Mouse (Mus musculus) embryonic facial prominence, embryonic 15.5 days (tissue): ENCODE measurements at regions not wholly inside any gene's neighbourhood (a gene's known extent, or its start where the extent isn't known, plus 50 kb on each side); places are given as distances from the start of the nearest gene placed in this dataset.
A peak's percentile ranks its signal among the peaks of the same experiment; 100 is the strongest.

ENCODE experiments used
- ATAC-seq: fragments of 200-750 bp; cut with Nextera tagmentation; 2 replicates; pipeline ENCODE4 v1.8.0; 2017; ENCODE audit warnings: low read depth, moderate TSS enrichment; ENCODE audit not compliant: insufficient number of reproducible peaks, low FRiP score, low TSS enrichment
- H3K27ac ChIP-seq: fragments of 300-500 bp; sonication (generic); replicated peaks from 2 replicates; pipeline ENCODE4 v1.5.1; 2015; ENCODE audit warnings: mild to moderate bottlenecking, inconsistent platforms
- H3K27me3 ChIP-seq: fragments of 300-500 bp; sonication (generic); 2 replicates; pipeline ENCODE4 v1.6.1; 2015; ENCODE audit warnings: inconsistent platforms
- H3K36me3 ChIP-seq: fragments of 300-500 bp; sonication (generic); 2 replicates; pipeline ENCODE4 v1.6.1; 2015; ENCODE audit warnings: mild to moderate bottlenecking, inconsistent platforms
- H3K4me1 ChIP-seq: fragments of 300-500 bp; sonication (generic); 2 replicates; pipeline ENCODE4 v1.6.1; 2015; ENCODE audit warnings: inconsistent platforms
- H3K4me2 ChIP-seq: fragments of 300-500 bp; sonication (generic); replicated peaks from 2 replicates; pipeline ENCODE4 v1.6.1; 2015; ENCODE audit warnings: mild to moderate bottlenecking, inconsistent platforms
- H3K4me3 ChIP-seq: fragments of 300-500 bp; sonication (generic); replicated peaks from 2 replicates; pipeline ENCODE4 v1.5.1; 2015; ENCODE audit warnings: mild to moderate bottlenecking, inconsistent platforms
- H3K9ac ChIP-seq: fragments of 300-500 bp; sonication (generic); 2 replicates; pipeline ENCODE4 v1.6.1; 2015; ENCODE audit warnings: inconsistent platforms
- H3K9me3 ChIP-seq: fragments of 300-500 bp; sonication (generic); replicated peaks from 2 replicates; pipeline ENCODE4 v1.6.1; 2016; ENCODE audit warnings: inconsistent platforms
- WGBS: fragments of 180-500 bp; shearing (Covaris S2); methylation state at CpG from one replicate; pipeline ENCODE4 v1.1.7; 2015; 5-methylcytosine and 5-hydroxymethylcytosine counted together

- H3K9me3 ChIP-seq: no peaks in the 10 kb centered on the region
- no peak overlapping the region for H3K4me3 ChIP-seq
- no peak overlapping the region for H3K4me2 ChIP-seq
- no peak overlapping the region for H3K27ac ChIP-seq
- WGBS: 83% methylated on average over 8 of the region's 8 CpGs
- no peaks in the 10 kb centered on the region for H3K4me1 ChIP-seq
- H3K27me3 ChIP-seq: no peaks in the 10 kb centered on the region
- H3K36me3 ChIP-seq: no peaks in the 10 kb centered on the region
- H3K9ac ChIP-seq: no peak overlapping the region
- ATAC-seq: no peak
Measured at GRCm38 (mm10) chr1:129100997-129101396, 172.1 kb upstream of the Thsd7b start.

- H3K4me3 ChIP-seq: no peak overlapping the region
- no peaks in the 10 kb centered on the region for H3K4me1 ChIP-seq
- no peaks in the 10 kb centered on the region for H3K9me3 ChIP-seq
- no peaks in the 10 kb centered on the region for H3K27me3 ChIP-seq
- no peak overlapping the region for H3K9ac ChIP-seq
- 72% methylated on average over 3 of the region's 3 CpGs for WGBS
- ATAC-seq: no peak
- no peak overlapping the region for H3K4me2 ChIP-seq
- H3K27ac ChIP-seq: no peak overlapping the region
- no peaks in the 10 kb centered on the region for H3K36me3 ChIP-seq
Measured at GRCm38 (mm10) chr1:129078274-129078673, 194.8 kb upstream of the Thsd7b start.

GRCm38 (mm10) chr1:129057182-129057581, 215.9 kb upstream of the Thsd7b start:
- H3K4me2 ChIP-seq: no peak overlapping the region
- ATAC-seq: no peak
- no peaks in the 10 kb centered on the region for H3K9me3 ChIP-seq
- no peaks in the 10 kb centered on the region for H3K36me3 ChIP-seq
- H3K4me1 ChIP-seq: no peaks in the 10 kb centered on the region
- no peaks in the 10 kb centered on the region for H3K27me3 ChIP-seq
- 78% methylated on average over 6 of the region's 6 CpGs for WGBS
- no peak overlapping the region for H3K4me3 ChIP-seq
- no peak overlapping the region for H3K9ac ChIP-seq
- no peak overlapping the region for H3K27ac ChIP-seq

- Histone ChIP-seq H3K9ac (no peak overlapping the region), H3K27me3 (no peaks in the 10 kb centered on the region), H3K4me2 (no peak overlapping the region), H3K27ac (no peak overlapping the region), H3K4me3 (no peak overlapping the region), H3K9me3 (no peaks in the 10 kb centered on the region), H3K4me1 (no peaks in the 10 kb centered on the region), H3K36me3 (no peaks in the 10 kb centered on the region)
- ATAC-seq: no peak
Measured at GRCm38 (mm10) chr1:129055252-129055651, 217.8 kb upstream of the Thsd7b start.

- Histone ChIP-seq H3K4me1 (no peaks in the 10 kb centered on the region), H3K4me3 (no peak overlapping the region), H3K4me2 (no peak overlapping the region), H3K27me3 (no peaks in the 10 kb centered on the region), H3K9ac (no peak overlapping the region), H3K36me3 (no peaks in the 10 kb centered on the region), H3K9me3 (no peaks in the 10 kb centered on the region), H3K27ac (no peak overlapping the region)
- no peak for ATAC-seq
- 70% methylated on average over 5 of the region's 5 CpGs for WGBS
Measured at GRCm38 (mm10) chr1:129033707-129034106, 239.4 kb upstream of the Thsd7b start.

- no peak overlapping the region for H3K9ac ChIP-seq
- no peak overlapping the region for H3K4me2 ChIP-seq
- no peaks in the 10 kb centered on the region for H3K27me3 ChIP-seq
- H3K27ac ChIP-seq: no peak overlapping the region
- H3K36me3 ChIP-seq: no peaks in the 10 kb centered on the region
- no peak overlapping the region for H3K4me3 ChIP-seq
- no peaks in the 10 kb centered on the region for H3K9me3 ChIP-seq
- no peak for ATAC-seq
- 81% methylated on average over 1 of the region's 1 CpGs for WGBS
- no peaks in the 10 kb centered on the region for H3K4me1 ChIP-seq
Measured at GRCm38 (mm10) chr1:129005899-129006298, 267.2 kb upstream of the Thsd7b start.

GRCm38 (mm10) chr1:129002286-129002685, 270.8 kb upstream of the Thsd7b start:
- no peak for ATAC-seq
- no peak overlapping the region for H3K9ac ChIP-seq
- no peaks in the 10 kb centered on the region for H3K36me3 ChIP-seq
- no peak overlapping the region for H3K4me3 ChIP-seq
- no peaks in the 10 kb centered on the region for H3K27me3 ChIP-seq
- H3K4me1 ChIP-seq: no peaks in the 10 kb centered on the region
- no peak overlapping the region for H3K27ac ChIP-seq
- WGBS: 69% methylated on average over 2 of the region's 2 CpGs
- no peaks in the 10 kb centered on the region for H3K9me3 ChIP-seq
- H3K4me2 ChIP-seq: no peak overlapping the region

- H3K9ac ChIP-seq: no peak overlapping the region
- ATAC-seq: no peak
- H3K9me3 ChIP-seq: no peaks in the 10 kb centered on the region
- H3K36me3 ChIP-seq: no peaks in the 10 kb centered on the region
- no peak overlapping the region for H3K27ac ChIP-seq
- no peaks in the 10 kb centered on the region for H3K4me1 ChIP-seq
- no peak overlapping the region for H3K4me2 ChIP-seq
- no peak overlapping the region for H3K4me3 ChIP-seq
- no peaks in the 10 kb centered on the region for H3K27me3 ChIP-seq
Measured at GRCm38 (mm10) chr1:129001766-129002165, 271.3 kb upstream of the Thsd7b start.

- ATAC-seq: 0 out of 2 replicates have a peak, but pooled peaks have one; percentile 34
- Histone ChIP-seq H3K27me3 (no peaks in the 10 kb centered on the region), H3K27ac (no peak overlapping the region), H3K9ac (no peak overlapping the region), H3K4me2 (no peak overlapping the region), H3K4me3 (no peak overlapping the region), H3K4me1 (no peaks in the 10 kb centered on the region), H3K9me3 (no peaks in the 10 kb centered on the region), H3K36me3 (no peaks in the 10 kb centered on the region)
- WGBS: 59% methylated on average over 5 of the region's 5 CpGs
Measured at GRCm38 (mm10) chr1:128999741-129000517, 273.2 kb upstream of the Thsd7b start.

GRCm38 (mm10) chr1:128994655-128995054, 278.4 kb upstream of the Thsd7b start:
- H3K4me2 ChIP-seq: no peak overlapping the region
- ATAC-seq: no peak; the same call in 1 of the 2 replicates

GRCm38 (mm10) chr1:128983411-128983810, 289.7 kb upstream of the Thsd7b start:
- no peaks in the 10 kb centered on the region for H3K36me3 ChIP-seq
- H3K9ac ChIP-seq: no peak overlapping the region
- H3K27me3 ChIP-seq: no peaks in the 10 kb centered on the region
- 0 out of 2 replicates have a peak, but pooled peaks cover 4% of the 10 kb centered on the region for H3K4me1 ChIP-seq
- no peaks in the 10 kb centered on the region for H3K9me3 ChIP-seq
- no peak overlapping the region for H3K27ac ChIP-seq
- H3K4me2 ChIP-seq: no peak overlapping the region
- 59% methylated on average over 2 of the region's 2 CpGs for WGBS
- no peak for ATAC-seq
- no peak overlapping the region for H3K4me3 ChIP-seq

More at GRCm38 (mm10) chr1:128994655-128995054, 278.4 kb upstream of the Thsd7b start:
- H3K9ac ChIP-seq: no peak overlapping the region
- 0 out of 2 replicates have a peak, but pooled peaks cover 5% of the 10 kb centered on the region for H3K4me1 ChIP-seq
- H3K9me3 ChIP-seq: no peaks in the 10 kb centered on the region
- H3K27me3 ChIP-seq: no peaks in the 10 kb centered on the region
- 64% methylated on average over 6 of the region's 6 CpGs for WGBS
- no peak overlapping the region for H3K4me3 ChIP-seq
- H3K27ac ChIP-seq: no peak overlapping the region
- H3K36me3 ChIP-seq: no peaks in the 10 kb centered on the region

GRCm38 (mm10) chr1:128975586-128975985, 297.5 kb upstream of the Thsd7b start:
- H3K4me2 ChIP-seq: no peak overlapping the region
- WGBS: 83% methylated on average over 1 of the region's 1 CpGs
- H3K9me3 ChIP-seq: no peaks in the 10 kb centered on the region

More at GRCm38 (mm10) chr1:128975586-128975985, 297.5 kb upstream of the Thsd7b start:
- no peak for ATAC-seq
- H3K4me3 ChIP-seq: no peak overlapping the region
- H3K27me3 ChIP-seq: no peaks in the 10 kb centered on the region
- H3K36me3 ChIP-seq: no peaks in the 10 kb centered on the region
- no peak overlapping the region for H3K9ac ChIP-seq
- no peak overlapping the region for H3K27ac ChIP-seq
- no peaks in the 10 kb centered on the region for H3K4me1 ChIP-seq
